Mouse (Mus musculus): ENCODE data around the gene Lig1.

Gene Lig1

DNA sequence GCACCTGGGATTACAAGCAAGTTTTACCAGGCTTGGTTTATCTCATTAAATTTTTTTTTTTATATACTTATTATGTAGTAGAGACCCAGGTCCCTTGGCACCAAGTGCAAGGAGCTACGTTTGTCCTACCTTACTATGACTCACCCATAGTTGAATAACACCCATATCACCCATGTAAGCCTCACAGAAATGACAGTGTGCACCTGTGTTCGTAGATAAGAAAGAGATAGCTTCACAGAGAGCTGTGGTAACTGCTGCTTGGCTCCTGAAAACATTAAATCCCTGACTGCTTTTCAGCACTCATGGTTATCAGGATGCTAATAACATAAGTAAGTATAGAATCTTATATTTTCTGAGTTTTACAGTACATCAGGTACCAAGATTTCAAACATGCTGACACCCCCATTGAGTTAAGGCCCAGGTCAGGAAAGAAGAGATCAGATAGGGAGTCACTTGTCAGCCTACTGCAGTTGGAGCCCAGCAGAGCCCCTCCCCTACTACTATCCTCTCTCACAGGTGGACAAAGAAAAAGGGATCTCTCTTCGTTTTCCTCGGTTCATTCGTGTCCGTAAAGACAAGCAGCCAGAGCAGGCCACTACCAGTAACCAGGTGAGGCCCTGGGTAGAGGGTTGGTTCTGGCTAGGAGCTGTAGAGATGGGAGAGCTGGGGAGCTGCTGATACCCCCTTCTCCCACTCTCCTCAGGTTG is 33.6 kb downstream of the Lig1 start:
- DNase-seq (ENCODE audit: low read depth, low spot score) = no peak

DNA sequence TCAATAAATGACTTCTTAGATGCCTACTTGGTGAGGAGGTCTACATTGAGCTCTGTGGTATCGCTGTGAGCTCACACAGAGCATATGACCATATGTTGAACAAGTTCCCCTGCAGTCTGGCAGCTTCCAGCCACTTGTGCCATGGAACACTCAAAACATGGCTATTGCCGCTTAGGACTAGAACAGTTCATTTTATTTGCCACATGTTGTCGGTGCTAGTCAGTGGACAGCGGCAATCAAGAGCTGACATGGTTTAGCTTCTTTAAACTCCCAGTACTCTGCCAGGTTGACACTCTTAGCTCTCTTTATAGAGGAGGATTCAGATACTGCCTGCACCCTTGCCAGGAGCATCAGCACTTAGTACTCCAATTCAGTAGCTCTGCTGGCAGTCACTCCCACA is 34.3 kb downstream of the Lig1 start:
- peak; percentile 33 for DNase-seq (ENCODE audit: low read depth, low spot score)

DNA sequence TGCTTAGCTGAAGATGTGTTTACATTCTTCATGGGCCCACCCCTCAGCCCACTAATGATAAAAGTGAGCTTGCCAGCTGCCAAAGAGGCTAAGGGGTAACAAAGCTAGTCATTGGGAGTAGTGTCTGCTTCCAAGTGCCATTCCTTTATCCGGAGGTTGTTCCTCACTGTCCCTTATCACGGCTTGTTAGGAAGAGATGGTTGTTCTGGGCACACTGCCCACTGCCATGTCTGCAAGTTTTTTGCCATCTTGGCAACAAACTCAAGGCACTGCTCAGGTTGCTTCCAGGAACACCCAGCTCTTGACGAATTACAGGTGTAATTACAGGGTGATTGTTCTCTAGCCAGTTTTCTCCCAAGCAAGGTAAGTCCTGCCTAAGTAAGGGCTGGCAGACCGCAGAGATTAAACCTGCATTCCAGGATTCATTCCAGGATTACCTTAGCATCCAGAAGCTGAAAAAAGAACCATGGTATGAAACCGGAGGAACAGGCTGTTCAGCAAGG is 37.1 kb downstream of the Lig1 start:
- peak; percentile 39 for DNase-seq (ENCODE audit: low read depth, low spot score)

DNA sequence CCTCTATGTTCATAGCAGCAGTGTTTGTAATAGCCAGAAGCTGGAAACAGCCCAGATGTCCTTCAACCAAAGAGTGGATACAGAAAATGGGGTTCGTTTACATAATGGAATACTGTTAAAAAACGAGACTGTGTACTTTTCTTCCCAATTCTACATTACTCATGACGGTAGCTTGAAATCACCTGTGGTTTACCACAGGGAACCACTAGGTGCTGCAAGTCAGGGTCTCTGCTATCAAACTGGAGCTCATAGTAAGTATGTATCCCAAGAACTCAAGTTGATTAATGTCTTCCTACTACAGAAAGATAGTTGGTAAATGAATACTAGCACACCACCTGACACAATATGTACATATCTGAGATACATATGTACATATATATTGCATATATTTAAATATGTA is 44.3 kb downstream of the Lig1 start:
- no peak for DNase-seq (ENCODE audit: low read depth, low spot score)

DNA sequence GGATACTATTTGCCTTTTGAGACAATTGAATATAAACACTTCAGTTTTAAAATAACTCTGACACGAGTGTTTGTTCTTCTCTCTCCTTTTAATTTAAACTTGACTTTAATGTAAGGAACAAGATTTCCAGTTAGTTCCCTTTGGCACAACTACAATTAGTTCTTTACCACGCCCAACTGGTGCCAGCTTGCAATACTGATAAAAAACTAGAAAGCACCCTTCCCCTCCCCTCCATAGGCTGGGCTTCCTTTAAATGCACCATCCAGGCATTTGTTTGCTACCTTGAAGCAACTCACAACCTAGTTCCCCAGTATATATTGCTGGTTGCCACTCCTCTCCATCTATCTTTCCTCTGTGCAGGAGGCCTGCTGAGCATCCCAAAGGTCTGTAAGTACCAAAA is 47.2 kb downstream of the Lig1 start, which contains the start of gene Pla2g4c:
TSS of gene Pla2g4c (plus strand) at position 340 of the 400 bp plus-strand sequence.
- no peak for DNase-seq (ENCODE audit: low read depth, low spot score)

DNA sequence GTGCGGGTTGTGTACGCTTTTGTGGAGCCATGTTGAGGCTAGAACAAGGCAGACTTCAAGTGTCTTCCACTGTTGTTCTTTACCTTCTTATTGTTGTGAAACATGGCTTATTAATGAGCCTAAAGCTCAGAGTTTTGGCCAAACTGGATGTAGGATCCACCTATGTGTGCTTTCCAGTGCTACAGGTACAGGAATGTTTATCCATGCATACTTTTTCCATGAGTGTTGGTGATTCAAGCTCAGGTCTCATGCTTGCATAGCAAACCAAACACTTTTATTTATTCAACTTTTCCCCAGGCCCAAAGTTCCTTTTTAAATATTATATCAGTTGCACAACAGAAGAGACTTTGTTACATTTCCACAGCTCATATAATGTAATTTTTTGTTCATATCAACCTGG is 53.5 kb downstream of the Lig1 start:
- DNase-seq (ENCODE audit: low read depth, low spot score) = no peak

DNA sequence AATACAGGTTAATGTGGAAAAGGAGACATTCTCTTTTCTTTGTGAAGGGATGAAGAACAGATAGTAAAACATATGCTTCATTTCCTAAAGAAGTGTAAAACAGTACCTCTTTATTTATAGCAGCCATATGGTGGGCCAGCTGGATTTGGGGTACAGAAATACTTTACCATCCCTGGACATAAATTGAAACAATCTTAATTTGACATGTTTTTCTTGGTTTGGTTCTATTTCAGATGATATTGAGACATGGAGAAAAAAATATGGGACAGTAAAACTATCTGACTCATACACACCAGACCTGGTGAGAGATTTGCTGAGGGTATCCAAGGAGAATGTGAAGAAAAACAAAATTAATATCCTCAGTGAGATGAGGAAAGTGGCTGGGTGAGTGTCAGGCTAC is 78.9 kb downstream of the Lig1 start:
- peak; percentile 74 for DNase-seq (ENCODE audit: low read depth, low spot score)
